Mouse (Mus musculus): ENCODE measurements around the gene Hist1h2bb. TPM values are rescaled to one million over a fixed set of nuclear protein-coding genes. Genes with fewer than 3 reads are reported as not detected.

Gene Hist1h2bb
- polyA plus RNA-seq, 1 experiment from 2014 or later, result 1.7 TPM

DNA sequence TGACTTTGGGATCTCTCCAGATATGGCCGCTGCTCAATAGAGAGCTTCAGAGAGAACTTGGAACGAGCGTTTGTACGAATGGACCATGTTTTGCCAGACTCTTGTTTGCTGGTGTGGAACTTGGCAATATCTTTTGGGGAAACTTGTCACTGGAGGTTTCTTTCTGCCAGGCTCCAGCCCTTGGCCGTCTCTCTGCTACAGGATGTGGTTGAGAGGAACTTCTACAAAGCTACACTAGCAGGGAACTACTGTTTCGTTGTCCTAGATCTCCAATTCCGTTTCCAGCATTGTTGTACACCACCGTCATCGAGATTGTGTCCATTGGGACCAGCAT is 17.4 kb upstream of the Hist1h2bb start:
- Histone ChIP-seq H3K4me1 (ENCODE audit: control insufficient read depth in 2 of 2, insufficient read depth in 2 of 2, low read length in 2 of 2) (peaks cover 10 to 11% of the 10 kb centered on the region in 2 experiments), H3K4me2 (ENCODE audit: low read length) (no peak overlapping the region), H3K9ac (ENCODE audit: low read length) (no peak overlapping the region), H3K27ac (replicated peaks in 1 of 2; ENCODE audit: control insufficient read depth in 1 of 2, insufficient read depth in 1 of 2, low read depth in 2 of 2, low read length in 2 of 2) (no peak overlapping the region), H3K9me3 (ENCODE audit: control insufficient read depth, low read length) (no peaks in the 10 kb centered on the region), H3K4me3 (ENCODE audit: control insufficient read depth in 1 of 2, insufficient read depth in 1 of 2, low read depth in 1 of 2, low read length in 2 of 2) (no peak overlapping the region), H3K27me3 (ENCODE audit: control insufficient read depth, insufficient read depth, low read length) (no peaks in the 10 kb centered on the region), H3K36me3 (ENCODE audit: control insufficient read depth, insufficient read depth, low read length) (no peaks in the 10 kb centered on the region)
- no peak for ATAC-seq (ENCODE audit: insufficient number of reproducible peaks, insufficient read depth, low FRiP score, low read depth)
- WGBS, result 86% methylated on average over 9 of the region's 9 CpGs

DNA sequence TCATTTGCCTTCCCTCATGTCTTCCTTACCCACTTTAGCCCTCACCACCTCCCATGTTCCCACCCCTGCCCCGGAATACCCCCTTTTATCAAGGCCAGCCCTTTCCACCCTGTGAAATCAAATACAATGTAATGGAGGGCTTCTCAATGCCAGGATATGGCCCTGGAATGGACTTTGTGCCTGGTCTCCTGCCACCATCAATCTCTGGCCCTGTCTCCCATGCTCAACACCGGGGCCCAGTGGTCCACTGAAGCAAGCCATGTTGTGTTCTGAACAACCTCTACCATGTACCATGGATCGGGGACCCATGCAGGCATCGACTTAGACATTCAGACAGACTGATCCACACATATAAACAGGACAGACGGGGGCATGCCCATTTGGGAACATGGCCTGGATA is 16.8 kb upstream of the Hist1h2bb start:
- Histone ChIP-seq H3K4me1 (ENCODE audit: control insufficient read depth in 2 of 2, insufficient read depth in 2 of 2, low read length in 2 of 2) (peaks cover 7% of the 10 kb centered on the region in 2 experiments), H3K9ac (ENCODE audit: low read length) (no peak overlapping the region), H3K36me3 (ENCODE audit: control insufficient read depth, insufficient read depth, low read length) (no peaks in the 10 kb centered on the region), H3K27me3 (ENCODE audit: control insufficient read depth, insufficient read depth, low read length) (no peaks in the 10 kb centered on the region), H3K4me3 (ENCODE audit: control insufficient read depth in 1 of 2, insufficient read depth in 1 of 2, low read depth in 1 of 2, low read length in 2 of 2) (no peak overlapping the region), H3K9me3 (ENCODE audit: control insufficient read depth, low read length) (no peaks in the 10 kb centered on the region), H3K27ac (replicated peaks in 1 of 2; ENCODE audit: control insufficient read depth in 1 of 2, insufficient read depth in 1 of 2, low read depth in 2 of 2, low read length in 2 of 2) (no peak overlapping the region), H3K4me2 (ENCODE audit: low read length) (no peak overlapping the region)
- 95% methylated on average over 5 of the region's 5 CpGs for WGBS
- ATAC-seq (ENCODE audit: insufficient number of reproducible peaks, insufficient read depth, low FRiP score, low read depth), result no peak

GRCm38 (mm10) chr13:23730479-23730878 is 16.1 kb upstream of the Hist1h2bb start:
- ATAC-seq (ENCODE audit: insufficient number of reproducible peaks, insufficient read depth, low FRiP score, low read depth), result no peak
- 0 out of 2 replicates have a peak overlapping the region, but pooled peaks have one; percentile 8 for H3K4me2 ChIP-seq (ENCODE audit: low read length)
- WGBS, result 11% methylated on average over 8 of the region's 8 CpGs

GRCm38 (mm10) chr13:23732156-23732804 is 14.3 kb upstream of the Hist1h2bb start:
- no peak overlapping the region for H3K9ac ChIP-seq (ENCODE audit: low read length)
- H3K36me3 ChIP-seq (ENCODE audit: control insufficient read depth, insufficient read depth, low read length), result no peaks in the 10 kb centered on the region
- WGBS, result 23% methylated on average over 8 of the region's 8 CpGs
- no peak for ATAC-seq (ENCODE audit: insufficient number of reproducible peaks, insufficient read depth, low FRiP score, low read depth)
- no peak overlapping the region for H3K4me2 ChIP-seq (ENCODE audit: low read length)
- no peak overlapping the region for H3K4me3 ChIP-seq (ENCODE audit: control insufficient read depth in 1 of 2, insufficient read depth in 1 of 2, low read depth in 1 of 2, low read length in 2 of 2)
- H3K27ac ChIP-seq (replicated peaks in 1 of 2; ENCODE audit: control insufficient read depth in 1 of 2, insufficient read depth in 1 of 2, low read depth in 2 of 2, low read length in 2 of 2), result no peak overlapping the region
- no peaks in the 10 kb centered on the region for H3K27me3 ChIP-seq (ENCODE audit: control insufficient read depth, insufficient read depth, low read length)
- no peaks in the 10 kb centered on the region for H3K9me3 ChIP-seq (ENCODE audit: control insufficient read depth, low read length)
- H3K4me1 ChIP-seq (ENCODE audit: control insufficient read depth in 2 of 2, insufficient read depth in 2 of 2, low read length in 2 of 2), result peaks cover 4 to 5% of the 10 kb centered on the region in 2 experiments; a peak in 3 of 4 replicates

More at GRCm38 (mm10) chr13:23730479-23730878, 16.1 kb upstream of the Hist1h2bb start:
- Histone ChIP-seq H3K27me3 (ENCODE audit: control insufficient read depth, insufficient read depth, low read length) (no peaks in the 10 kb centered on the region), H3K4me1 (ENCODE audit: control insufficient read depth in 2 of 2, insufficient read depth in 2 of 2, low read length in 2 of 2) (peaks cover 4 to 5% of the 10 kb centered on the region in 2 experiments; a peak in 3 of 4 replicates), H3K36me3 (ENCODE audit: control insufficient read depth, insufficient read depth, low read length) (no peaks in the 10 kb centered on the region), H3K9me3 (ENCODE audit: control insufficient read depth, low read length) (no peaks in the 10 kb centered on the region), H3K9ac (ENCODE audit: low read length) (no peak overlapping the region), H3K27ac (replicated peaks in 1 of 2; ENCODE audit: control insufficient read depth in 1 of 2, insufficient read depth in 1 of 2, low read depth in 2 of 2, low read length in 2 of 2) (no peak overlapping the region), H3K4me3 (ENCODE audit: control insufficient read depth in 1 of 2, insufficient read depth in 1 of 2, low read depth in 1 of 2, low read length in 2 of 2) (no peak overlapping the region)

- Histone ChIP-seq H3K36me3 (ENCODE audit: control insufficient read depth, insufficient read depth, low read length) (no peaks in the 10 kb centered on the region), H3K27me3 (ENCODE audit: control insufficient read depth, insufficient read depth, low read length) (no peaks in the 10 kb centered on the region), H3K4me2 (ENCODE audit: low read length) (no peak overlapping the region), H3K4me3 (ENCODE audit: control insufficient read depth in 1 of 2, insufficient read depth in 1 of 2, low read depth in 1 of 2, low read length in 2 of 2) (no peak overlapping the region), H3K9ac (ENCODE audit: low read length) (no peak overlapping the region), H3K4me1 (ENCODE audit: control insufficient read depth in 2 of 2, insufficient read depth in 2 of 2, low read length in 2 of 2) (peaks cover 0 to 15% of the 10 kb centered on the region in 2 experiments; a peak in 1 of 4 replicates), H3K27ac (replicated peaks in 1 of 2; ENCODE audit: control insufficient read depth in 1 of 2, insufficient read depth in 1 of 2, low read depth in 2 of 2, low read length in 2 of 2) (no peak overlapping the region), H3K9me3 (ENCODE audit: control insufficient read depth, low read length) (no peaks in the 10 kb centered on the region)
- 90% methylated on average over 5 of the region's 5 CpGs for WGBS
- ATAC-seq (ENCODE audit: insufficient number of reproducible peaks, insufficient read depth, low FRiP score, low read depth), result no peak
Measured at GRCm38 (mm10) chr13:23737091-23737490, 9.4 kb upstream of the Hist1h2bb start.

DNA sequence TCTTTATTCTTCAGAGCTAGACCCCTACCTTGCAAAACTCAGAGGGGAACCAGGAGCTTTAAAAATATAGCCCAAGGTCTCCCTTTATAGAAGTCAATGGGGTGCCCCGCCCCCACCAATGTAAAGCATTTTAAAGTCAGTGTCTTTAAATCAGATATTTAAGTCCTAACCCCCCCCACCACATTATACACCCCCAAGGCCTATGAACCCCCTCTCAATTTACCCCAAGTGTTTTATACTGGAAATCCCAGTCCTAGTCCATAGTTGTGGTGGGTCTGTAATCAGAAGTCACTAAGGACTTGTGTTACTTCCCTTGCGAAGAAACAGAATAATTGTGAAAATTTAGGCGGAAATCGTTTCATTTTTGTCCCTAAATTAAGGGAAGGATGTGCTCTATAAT is 8.5 kb upstream of the Hist1h2bb start:
- Histone ChIP-seq H3K27me3 (ENCODE audit: control insufficient read depth, insufficient read depth, low read length) (no peaks in the 10 kb centered on the region), H3K27ac (replicated peaks in 1 of 2; ENCODE audit: control insufficient read depth in 1 of 2, insufficient read depth in 1 of 2, low read depth in 2 of 2, low read length in 2 of 2) (peak overlapping the region; percentile 99), H3K4me3 (ENCODE audit: control insufficient read depth in 1 of 2, insufficient read depth in 1 of 2, low read depth in 1 of 2, low read length in 2 of 2) (peak overlapping the region; percentile 51 to 86; a peak in 3 of 4 replicates), H3K9me3 (ENCODE audit: control insufficient read depth, low read length) (no peaks in the 10 kb centered on the region), H3K36me3 (ENCODE audit: control insufficient read depth, insufficient read depth, low read length) (no peaks in the 10 kb centered on the region), H3K9ac (ENCODE audit: low read length) (peak overlapping the region; percentile 95), H3K4me1 (ENCODE audit: control insufficient read depth in 2 of 2, insufficient read depth in 2 of 2, low read length in 2 of 2) (peaks cover 0 to 15% of the 10 kb centered on the region in 2 experiments; a peak in 1 of 4 replicates), H3K4me2 (ENCODE audit: low read length) (peak overlapping the region; percentile 75)
- WGBS, result 18% methylated on average over 4 of the region's 4 CpGs
- ATAC-seq (ENCODE audit: insufficient number of reproducible peaks, insufficient read depth, low FRiP score, low read depth), result no peak

- Histone ChIP-seq H3K4me1 (ENCODE audit: control insufficient read depth in 2 of 2, insufficient read depth in 2 of 2, low read length in 2 of 2) (peaks cover 0 to 15% of the 10 kb centered on the region in 2 experiments; a peak in 1 of 4 replicates), H3K4me2 (ENCODE audit: low read length) (peak within 1 kb of the TSS; percentile 75), H3K36me3 (ENCODE audit: control insufficient read depth, insufficient read depth, low read length) (no peaks in the 10 kb centered on the region), H3K4me3 (ENCODE audit: control insufficient read depth in 1 of 2, insufficient read depth in 1 of 2, low read depth in 1 of 2, low read length in 2 of 2) (peak within 1 kb of the TSS; percentile 51 to 86), H3K27ac (replicated peaks in 1 of 2; ENCODE audit: control insufficient read depth in 1 of 2, insufficient read depth in 1 of 2, low read depth in 2 of 2, low read length in 2 of 2) (peak within 1 kb of the TSS; percentile 99), H3K9me3 (ENCODE audit: control insufficient read depth, low read length) (no peaks in the 10 kb centered on the region), H3K27me3 (ENCODE audit: control insufficient read depth, insufficient read depth, low read length) (no peaks in the 10 kb centered on the region), H3K9ac (ENCODE audit: low read length) (peak within 1 kb of the TSS; percentile 95)
- ATAC-seq (ENCODE audit: insufficient number of reproducible peaks, insufficient read depth, low FRiP score, low read depth), result peak; percentile 91
- under 1% methylated on average over 29 of the region's 38 CpGs for WGBS
Measured at GRCm38 (mm10) chr13:23738677-23739068, 7.9 kb upstream of the Hist1h2bb start, which contains the start of gene Hist1h1c. Gene Hist1h1c, plus strand, starts transcription at chr13:23738808.
